7 mouse cellular contexts compared by ENCODE assay signal in the genomic region with DNA sequence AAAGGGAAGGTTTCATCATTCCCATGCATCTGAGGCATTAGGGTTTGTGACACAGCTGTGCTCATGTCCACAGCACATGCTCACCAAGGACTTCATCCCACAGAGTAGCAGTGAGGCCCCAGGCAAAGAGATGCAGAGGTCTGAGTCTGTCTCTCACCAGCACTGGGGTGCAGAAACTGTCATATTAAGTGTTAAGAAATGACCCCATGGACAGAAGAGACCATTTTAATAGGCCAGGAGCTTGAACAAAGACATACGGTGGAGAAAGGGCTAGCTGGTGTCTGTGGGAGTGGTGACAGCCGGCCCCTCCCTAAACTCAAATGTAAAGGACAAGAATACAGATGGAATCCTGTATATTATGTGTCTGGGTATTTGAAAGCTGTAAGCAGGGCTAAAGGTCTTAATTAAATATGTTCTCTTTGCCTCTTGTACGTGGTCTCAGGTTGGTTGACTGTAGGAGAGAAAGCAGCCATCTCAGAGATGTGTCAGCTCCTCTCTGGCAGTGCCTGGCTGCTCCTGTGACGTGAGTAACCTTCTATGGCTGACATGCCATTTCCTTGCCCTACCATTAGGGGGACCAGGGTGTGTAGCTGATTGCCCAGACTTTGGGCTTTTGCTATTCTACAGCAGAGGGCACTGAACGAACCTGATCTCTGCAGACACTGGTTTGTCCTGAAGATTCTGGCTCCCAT. TPM values are rescaled to one million over a fixed set of nuclear protein-coding genes. Genes with fewer than 3 reads are reported as not detected.
DNase-seq lines count a peak whose midpoint lies in the region; ATAC-seq and TF ChIP-seq lines count a peak whose summit lies in the region.

No protein-coding gene starts in this region.

- H3K9me3 ChIP-seq in intestine, postnatal 0 days (ENCODE audit: control insufficient read depth) = no peaks in the 10 kb centered on the region

- peak; percentile 88 for DNase-seq in CD4-positive, CD25-positive, alpha-beta regulatory T cell, adult 2 months (ENCODE audit: low read depth, low spot score)
- DNase-seq in MN1 (ENCODE audit: low spot score) = peak; percentile 85
- DNase-seq in cerebellum, adult 9-11 months = peak; percentile 70
- DNase-seq in gastrocnemius, adult 8-10 months (ENCODE audit: low spot score in 2 of 2) = peak; percentile 30 to 34
- DNase-seq in lung, postnatal 10 days = peak; percentile 80
- peak; percentile 65 to 69 for DNase-seq in spleen, postnatal 36 days (ENCODE audit: low spot score in 2 of 2)

- H3K9ac ChIP-seq in intestine, postnatal 0 days (ENCODE audit: low read depth, low read length) = no peak overlapping the region

- whole genome bisulfite sequencing in intestine, postnatal 0 days = 39% methylated on average over 5 of the region's 5 CpGs

- peak; percentile 47 for ATAC-seq in intestine, postnatal 0 days

- no peak overlapping the region for H3K27ac ChIP-seq in intestine, postnatal 0 days (ENCODE audit: low read depth, low read length)

- no peak overlapping the region for H3K4me3 ChIP-seq in intestine, postnatal 0 days (ENCODE audit: low read depth, low read length)

- no peak overlapping the region for H3K4me2 ChIP-seq in intestine, postnatal 0 days (replicated peaks; ENCODE audit: low read depth)

- peak; percentile 94 for TF ChIP-seq CTCF in intestine, postnatal 0 days (IDR thresholded peaks at IDR 0.05; ENCODE audit: low read depth)

- H3K4me1 ChIP-seq in intestine, postnatal 0 days (replicated peaks; ENCODE audit: control insufficient read depth, insufficient read depth, low read length) = no peaks in the 10 kb centered on the region

- no peaks in the 10 kb centered on the region for H3K27me3 ChIP-seq in intestine, postnatal 0 days (replicated peaks; ENCODE audit: control insufficient read depth, insufficient read depth, low read length)

- H3K36me3 ChIP-seq in intestine, postnatal 0 days (ENCODE audit: control insufficient read depth, insufficient read depth) = no peaks in the 10 kb centered on the region

RNA-seq across cellular contexts. Expression of a gene that starts 43.8 kb away (rescaled TPM):
- 1 to 10 TPM; 2.1 to 3.3 (median 2.4) TPM for total RNA-seq in gastrocnemius, adult 8-10 months (2022)
- polyA plus RNA-seq in intestine, postnatal 0 days (2015; fragmentation: Nextera tagmentation; extraction: Ambion mirVana) = 16.2 and 18.2 TPM in 2 replicates

Comparison
In these comparisons a context has a peak if more than half of its experiments do, and no peak if none do; other contexts are left out.
1. DNase-seq: peak in every context shown above with its lines; median percentile 88 in CD4-positive, CD25-positive, alpha-beta regulatory T cell, adult 2 months; 85 in MN1; 80 in lung, postnatal 10 days; 70 in cerebellum, adult 9-11 months; 67 in spleen, postnatal 36 days; 32 in gastrocnemius, adult 8-10 months.